ENCODE assay signal across 16 mouse cellular contexts in the genomic region with DNA sequence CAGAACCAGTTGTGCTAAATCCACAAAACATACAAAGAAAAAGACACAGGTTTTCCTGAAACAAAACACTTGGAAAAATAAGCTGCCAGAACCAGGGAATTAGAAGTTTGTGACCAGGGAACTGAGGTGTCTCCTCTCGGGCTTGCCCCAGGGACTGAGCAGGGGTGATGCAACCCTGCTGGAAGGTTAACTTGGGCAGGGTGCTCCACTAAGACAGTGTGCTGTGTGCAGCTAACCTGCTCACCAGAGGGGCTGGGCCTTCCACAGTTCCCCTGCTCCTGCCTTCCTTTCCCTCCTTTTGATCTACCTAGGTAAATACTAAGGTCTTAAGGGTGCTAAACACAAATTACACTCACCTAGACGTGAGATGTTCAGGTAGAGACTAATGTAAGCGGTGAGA. TPM values are rescaled to one million over a fixed set of nuclear protein-coding genes. Genes with fewer than 3 reads are reported as not detected.
A peak's percentile ranks its signal among the peaks of the same experiment; 100 is the strongest.
DNase-seq lines count a peak whose midpoint lies in the region; ATAC-seq lines count a peak whose summit lies in the region.
"Had no signal": no experiment of that assay in that cellular context is flagged by ENCODE, and none has a peak within 500 bp of the region (broad histone marks: within the 10 kb centered on the region; RNA-seq: fewer than 3 reads in every experiment).

No protein-coding gene starts in this region.

- ATAC-seq in liver, embryonic 12.5 days: peak; percentile 59; the same call in 1 of the 2 replicates
- no peak for ATAC-seq in liver, embryonic 11.5 days (replicated peaks; ENCODE audit: low FRiP score)
- ATAC-seq in forebrain, embryonic 13.5 days: no peak
- peak; percentile 57; the same call in 1 of the 2 replicates for ATAC-seq in intestine, embryonic 16.5 days
- ATAC-seq in stomach, embryonic 15.5 days (ENCODE audit: insufficient read depth, low FRiP score, low read depth): peak; percentile 61; the same call in 1 of the 2 replicates

- WGBS in liver, embryonic 12.5 days (ENCODE audit: insufficient replicate concordance): 69% methylated on average over 3 of the region's 3 CpGs
- WGBS in liver, embryonic 11.5 days: 65% methylated on average over 3 of the region's 3 CpGs
- 52% methylated on average over 3 of the region's 3 CpGs for WGBS in forebrain, embryonic 13.5 days
- 47% methylated on average over 3 of the region's 3 CpGs for WGBS in intestine, embryonic 16.5 days
- WGBS in stomach, embryonic 15.5 days: 59% methylated on average over 3 of the region's 3 CpGs

- no peak overlapping the region for H3K9ac ChIP-seq in liver, embryonic 12.5 days
- H3K9ac ChIP-seq in liver, embryonic 11.5 days (ENCODE audit: low read depth, low read length): no peak overlapping the region
- H3K9ac ChIP-seq in forebrain, embryonic 13.5 days: peak overlapping the region; percentile 45
- H3K9ac ChIP-seq in intestine, embryonic 16.5 days (ENCODE audit: low read depth, low read length): no peak overlapping the region
- H3K9ac ChIP-seq in stomach, embryonic 15.5 days: no peak overlapping the region
- H3K9ac ChIP-seq: embryonic facial prominence, embryonic 12.5 days; lung, embryonic 14.5 days; midbrain, embryonic 12.5 days had no signal

- H3K27ac ChIP-seq in liver, embryonic 12.5 days: peak overlapping the region; percentile 62; the same call in 1 of the 2 replicates
- H3K27ac ChIP-seq in liver, embryonic 11.5 days (ENCODE audit: low read depth, low read length): no peak overlapping the region
- H3K27ac ChIP-seq in forebrain, embryonic 13.5 days: peak overlapping the region; percentile 81
- H3K27ac ChIP-seq in intestine, embryonic 16.5 days (ENCODE audit: low read length): no peak overlapping the region
- H3K27ac ChIP-seq in stomach, embryonic 15.5 days: peak overlapping the region; percentile 1; the same call in 1 of the 2 replicates
- H3K27ac ChIP-seq: embryonic facial prominence, embryonic 12.5 days; midbrain, embryonic 12.5 days had no signal

- peaks cover 73% of the 10 kb centered on the region for H3K4me1 ChIP-seq in liver, embryonic 12.5 days
- peaks cover 45% of the 10 kb centered on the region for H3K4me1 ChIP-seq in liver, embryonic 11.5 days (replicated peaks; ENCODE audit: control insufficient read depth, insufficient read depth, low read length)
- H3K4me1 ChIP-seq in forebrain, embryonic 13.5 days: peaks cover 97% of the 10 kb centered on the region
- H3K4me1 ChIP-seq in intestine, embryonic 16.5 days (ENCODE audit: control insufficient read depth, insufficient read depth, low read length): peaks cover 28% of the 10 kb centered on the region
- peaks cover 29% of the 10 kb centered on the region for H3K4me1 ChIP-seq in stomach, embryonic 15.5 days

- no peak overlapping the region for H3K4me3 ChIP-seq in liver, embryonic 12.5 days
- no peak overlapping the region for H3K4me3 ChIP-seq in liver, embryonic 11.5 days (ENCODE audit: low read depth, low read length)
- no peak overlapping the region for H3K4me3 ChIP-seq in forebrain, embryonic 13.5 days
- H3K4me3 ChIP-seq in intestine, embryonic 16.5 days (ENCODE audit: low read length): no peak overlapping the region
- H3K4me3 ChIP-seq in stomach, embryonic 15.5 days (replicated peaks): no peak overlapping the region
- H3K4me3 ChIP-seq: embryonic facial prominence, embryonic 12.5 days; midbrain, embryonic 12.5 days had no signal

- H3K9me3 ChIP-seq in liver, embryonic 12.5 days (replicated peaks): no peaks in the 10 kb centered on the region
- no peaks in the 10 kb centered on the region for H3K9me3 ChIP-seq in liver, embryonic 11.5 days (ENCODE audit: control insufficient read depth, low read length)
- H3K9me3 ChIP-seq in forebrain, embryonic 13.5 days (replicated peaks): no peaks in the 10 kb centered on the region
- no peaks in the 10 kb centered on the region for H3K9me3 ChIP-seq in intestine, embryonic 16.5 days (ENCODE audit: control insufficient read depth, low read length)
- H3K9me3 ChIP-seq in stomach, embryonic 15.5 days: no peaks in the 10 kb centered on the region
- H3K9me3 ChIP-seq: embryonic facial prominence, embryonic 12.5 days; midbrain, embryonic 12.5 days had no signal

- H3K4me2 ChIP-seq in liver, embryonic 12.5 days: no peak overlapping the region
- no peak overlapping the region for H3K4me2 ChIP-seq in liver, embryonic 11.5 days
- H3K4me2 ChIP-seq in forebrain, embryonic 13.5 days: peak overlapping the region; percentile 33
- H3K4me2 ChIP-seq in intestine, embryonic 16.5 days (ENCODE audit: low read depth, low read length): no peak overlapping the region
- no peak overlapping the region for H3K4me2 ChIP-seq in stomach, embryonic 15.5 days
- H3K4me2 ChIP-seq: embryonic facial prominence, embryonic 12.5 days; lung, embryonic 14.5 days; midbrain, embryonic 12.5 days had no signal

- no peak for DNase-seq in liver, embryonic 11.5 days (ENCODE audit: low spot score)
- DNase-seq in yolk sac, embryonic 10.5 days (ENCODE audit: low spot score): no peak
- DNase-seq in lung, postnatal 36 days: no peak
- DNase-seq: cerebellum, postnatal 10 days; kidney, adult 2 months; layer of hippocampus, adult 9-11 months; lung, embryonic 14.5 days; thymus, postnatal 25 days had no signal

- H3K27me3 ChIP-seq in liver, embryonic 12.5 days (replicated peaks): no peaks in the 10 kb centered on the region
- H3K27me3 ChIP-seq in liver, embryonic 11.5 days (replicated peaks; ENCODE audit: control insufficient read depth, insufficient read depth, low read length): no peaks in the 10 kb centered on the region
- H3K27me3 ChIP-seq in forebrain, embryonic 13.5 days: no peaks in the 10 kb centered on the region
- H3K27me3 ChIP-seq in intestine, embryonic 16.5 days (replicated peaks; ENCODE audit: control insufficient read depth, insufficient read depth, low read length): no peaks in the 10 kb centered on the region
- no peaks in the 10 kb centered on the region for H3K27me3 ChIP-seq in stomach, embryonic 15.5 days (replicated peaks)
- H3K27me3 ChIP-seq: embryonic facial prominence, embryonic 12.5 days; midbrain, embryonic 12.5 days had no signal

- peaks cover 88% of the 10 kb centered on the region for H3K36me3 ChIP-seq in liver, embryonic 12.5 days
- peaks cover 16% of the 10 kb centered on the region for H3K36me3 ChIP-seq in liver, embryonic 11.5 days (ENCODE audit: control insufficient read depth, insufficient read depth, low read length)
- peaks cover 30% of the 10 kb centered on the region for H3K36me3 ChIP-seq in forebrain, embryonic 13.5 days (ENCODE audit: poor library complexity, severe bottlenecking)
- no peaks in the 10 kb centered on the region for H3K36me3 ChIP-seq in intestine, embryonic 16.5 days (ENCODE audit: control insufficient read depth, insufficient read depth, low read length)
- no peaks in the 10 kb centered on the region for H3K36me3 ChIP-seq in stomach, embryonic 15.5 days

RNA-seq across cellular contexts. Expression of a gene that starts 14.8 kb away (rescaled TPM):
- polyA plus RNA-seq in liver, embryonic 12.5 days (2016; fragmentation: Nextera tagmentation; extraction: Ambion mirVana): 53.4 and 53.5 TPM in 2 replicates
- 92.2 and 95.4 TPM in 2 replicates for polyA plus RNA-seq in liver, embryonic 11.5 days (2014; fragmentation: Nextera tagmentation; extraction: Ambion mirVana)
- polyA plus RNA-seq in forebrain, embryonic 13.5 days (2015; fragmentation: Nextera tagmentation; extraction: Ambion mirVana): 159 and 161 TPM in 2 replicates
- polyA plus RNA-seq in intestine, embryonic 16.5 days (2015; fragmentation: Nextera tagmentation; extraction: Ambion mirVana): 13.1 and 14.8 TPM in 2 replicates
- 24.5 and 25.1 TPM in 2 replicates for polyA plus RNA-seq in stomach, embryonic 15.5 days (2015; fragmentation: Nextera tagmentation; extraction: Ambion mirVana)

RNA-seq across cellular contexts. Expression of a gene that starts 17.8 kb away (rescaled TPM):
- not detected in 2 replicates for polyA plus RNA-seq in liver, embryonic 12.5 days (2016; fragmentation: Nextera tagmentation; extraction: Ambion mirVana)
- not detected in 2 replicates for polyA plus RNA-seq in liver, embryonic 11.5 days (2014; fragmentation: Nextera tagmentation; extraction: Ambion mirVana)
- not detected in 2 replicates for polyA plus RNA-seq in forebrain, embryonic 13.5 days (2015; fragmentation: Nextera tagmentation; extraction: Ambion mirVana)
- polyA plus RNA-seq in intestine, embryonic 16.5 days (2015; fragmentation: Nextera tagmentation; extraction: Ambion mirVana): not detected in 2 replicates
- not detected in 2 replicates for polyA plus RNA-seq in stomach, embryonic 15.5 days (2015; fragmentation: Nextera tagmentation; extraction: Ambion mirVana)
- polyA plus RNA-seq: embryonic facial prominence, embryonic 12.5 days; heart, embryonic 14.5 days; kidney, adult 2 months; lung, embryonic 14.5 days; midbrain, embryonic 12.5 days; spleen, adult 2 months had no signal

Comparison
In these comparisons a context has a peak if more than half of its experiments do, and no peak if none do; other contexts are left out.
1. ATAC-seq: peak in liver, embryonic 12.5 days (single experiment), intestine, embryonic 16.5 days (single experiment) and stomach, embryonic 15.5 days (single experiment); none in liver, embryonic 11.5 days (single experiment) and forebrain, embryonic 13.5 days (single experiment).
2. H3K27ac ChIP-seq: peak in liver, embryonic 12.5 days (single experiment), forebrain, embryonic 13.5 days (single experiment) and stomach, embryonic 15.5 days (single experiment); none in liver, embryonic 11.5 days (single experiment) and intestine, embryonic 16.5 days (single experiment).